Mouse (Mus musculus) embryonic facial prominence, embryonic 13.5 days (tissue): Measurements from ENCODE around the gene Borcs6. TPM values are rescaled to one million over a fixed set of nuclear protein-coding genes. Genes with fewer than 3 reads are reported as not detected.
"Not testable (repeated sequence)": the region's sequence is repeated elsewhere in the genome, so short reads cannot be mapped to it uniquely, and the experiment has no call there.

Source experiments
- ATAC-seq: fragments of 200-750 bp; cut with Nextera tagmentation; 2 replicates; pipeline ENCODE4 v1.8.0; 2017; ENCODE audit warnings: low read depth; ENCODE audit not compliant: insufficient number of reproducible peaks, insufficient read depth, low FRiP score, low TSS enrichment
- H3K27ac ChIP-seq: fragments of 300-500 bp; sonication (generic); 2 replicates; pipeline ENCODE4 v1.5.1; 2015; ENCODE audit warnings: moderate library complexity, mild to moderate bottlenecking, inconsistent platforms
- H3K27me3 ChIP-seq: fragments of 300-500 bp; sonication (generic); 2 replicates; pipeline ENCODE4 v1.6.1; 2015; ENCODE audit warnings: mild to moderate bottlenecking, inconsistent platforms
- H3K36me3 ChIP-seq: fragments of 300-500 bp; sonication (generic); 2 replicates; pipeline ENCODE4 v1.6.1; 2015; ENCODE audit warnings: mild to moderate bottlenecking, inconsistent platforms
- H3K4me1 ChIP-seq: fragments of 300-500 bp; sonication (generic); 2 replicates; pipeline ENCODE4 v1.6.1; 2015; ENCODE audit warnings: inconsistent platforms
- H3K4me2 ChIP-seq: fragments of 300-500 bp; sonication (generic); 2 replicates; pipeline ENCODE4 v1.6.1; 2015; ENCODE audit warnings: moderate library complexity, mild to moderate bottlenecking, inconsistent platforms
- H3K4me3 ChIP-seq: fragments of 300-500 bp; sonication (generic); 2 replicates; pipeline ENCODE4 v1.5.1; 2015; ENCODE audit warnings: mild to moderate bottlenecking, inconsistent platforms
- H3K9ac ChIP-seq: fragments of 300-500 bp; sonication (generic); 2 replicates; pipeline ENCODE4 v1.6.1; 2015; ENCODE audit warnings: mild to moderate bottlenecking, inconsistent platforms
- H3K9me3 ChIP-seq: fragments of 300-500 bp; sonication (generic); 2 replicates; pipeline ENCODE4 v1.6.1; 2016; ENCODE audit warnings: inconsistent platforms
- WGBS: fragments of 180-500 bp; shearing (Covaris S2); methylation state at CpG from one replicate; pipeline ENCODE4 v1.1.7; 2015; ENCODE audit warnings: mixed read lengths; 5-methylcytosine and 5-hydroxymethylcytosine counted together
- polyA plus RNA-seq: library from polyadenylated mRNA; unstranded; fragments of >200 nt; fragmentation: Nextera tagmentation; extraction: Ambion mirVana; gene quantifications from 2 replicates; pipeline ENCODE4 v1.2.1, GENCODE M21; 2015

The Borcs6 gene
- polyA plus RNA-seq, 1 experiment from 2014 or later = 10.3 TPM

DNA sequence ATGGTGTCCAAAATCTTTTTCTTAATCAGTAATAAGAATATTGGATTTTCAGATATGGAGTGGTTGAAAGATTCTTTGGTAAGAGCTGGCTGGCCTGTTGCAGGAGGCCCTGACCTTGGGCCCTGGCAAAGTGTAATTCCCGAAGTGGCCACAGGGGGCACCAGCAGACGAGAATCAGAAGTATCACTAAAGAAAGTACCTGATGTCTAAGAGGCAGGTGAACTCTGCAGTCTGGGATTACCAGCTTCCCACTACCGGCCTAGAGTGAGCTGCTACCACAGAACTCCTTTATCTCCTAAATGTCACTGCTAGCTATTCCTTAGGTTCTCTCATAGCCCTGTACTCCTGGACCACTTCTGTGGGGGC is 32.9 kb downstream of the Borcs6 start:
- H3K4me1 ChIP-seq = peaks cover 55% of the 10 kb centered on the region
- 4% methylated on average over 3 of the region's 3 CpGs for WGBS

DNA sequence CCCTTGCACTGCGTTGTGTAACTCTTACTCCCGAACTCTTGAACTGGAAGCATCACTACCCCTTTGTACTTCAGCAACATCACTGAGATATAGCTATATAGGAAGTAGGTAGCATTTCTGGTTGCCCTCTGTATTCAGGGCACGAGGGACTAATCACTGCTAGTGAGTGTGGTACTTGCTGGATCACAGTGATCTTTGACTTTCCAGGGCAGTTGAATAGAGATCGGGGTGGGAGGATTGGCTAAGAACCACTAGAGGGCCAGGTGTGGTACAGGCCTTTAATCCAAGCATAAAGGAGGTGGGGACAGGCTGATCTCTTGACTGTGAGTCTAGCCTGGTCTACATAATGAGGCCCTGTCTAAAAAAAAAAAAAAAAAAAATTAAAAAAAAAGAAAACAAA is 33.4 kb downstream of the Borcs6 start:
- peaks cover 55% of the 10 kb centered on the region for H3K4me1 ChIP-seq
- no peak for ATAC-seq
- H3K27me3 ChIP-seq = no peaks in the 10 kb centered on the region
- peaks cover 37% of the 10 kb centered on the region for H3K36me3 ChIP-seq
- H3K9ac ChIP-seq = no peak overlapping the region
- no peak overlapping the region for H3K27ac ChIP-seq
- 87% methylated on average over 4 of the region's 4 CpGs for WGBS
- H3K4me3 ChIP-seq = 0 out of 2 replicates have a peak overlapping the region, but pooled peaks have one; percentile 1
- no peaks in the 10 kb centered on the region for H3K9me3 ChIP-seq
- H3K4me2 ChIP-seq = no peak overlapping the region

More for the DNA sequence above, 32.9 kb downstream of the Borcs6 start:
- H3K27ac ChIP-seq = no peak overlapping the region
- no peaks in the 10 kb centered on the region for H3K9me3 ChIP-seq
- H3K27me3 ChIP-seq = no peaks in the 10 kb centered on the region
- peaks cover 37% of the 10 kb centered on the region for H3K36me3 ChIP-seq
- 0 out of 2 replicates have a peak overlapping the region, but pooled peaks have one; percentile 1 for H3K4me3 ChIP-seq
- 0 out of 2 replicates have a peak overlapping the region, but pooled peaks have one; percentile 9 for H3K4me2 ChIP-seq
- ATAC-seq = no peak
- no peak overlapping the region for H3K9ac ChIP-seq

DNA sequence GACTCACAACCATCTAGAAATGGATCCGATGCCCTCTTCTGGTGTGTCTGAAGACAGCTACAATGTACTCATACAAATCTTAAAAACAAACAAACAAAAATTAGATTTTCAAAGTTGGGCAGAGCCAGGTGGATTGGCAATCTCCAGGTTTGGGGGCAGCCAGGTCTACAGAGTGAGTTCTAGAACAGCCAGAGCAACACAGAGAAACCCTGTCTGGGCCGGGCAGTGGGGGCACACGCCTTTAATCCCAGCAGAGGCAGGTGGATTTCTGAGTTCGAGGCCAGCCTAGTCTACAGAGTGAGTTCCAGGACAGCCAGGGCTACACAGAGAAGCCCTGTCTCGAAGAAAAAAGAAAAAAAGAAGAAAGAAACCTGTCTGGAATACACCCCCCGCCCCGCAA is 34.3 kb downstream of the Borcs6 start:
- H3K9ac ChIP-seq, H3K27me3 ChIP-seq, H3K4me2 ChIP-seq, H3K4me3 ChIP-seq, H3K9me3 ChIP-seq, ATAC-seq: not testable (repeated sequence)
- peak overlapping the region; percentile 88 for H3K27ac ChIP-seq
- H3K4me1 ChIP-seq = peaks cover 61% of the 10 kb centered on the region
- peaks cover 37% of the 10 kb centered on the region for H3K36me3 ChIP-seq
- 88% methylated on average over 7 of the region's 7 CpGs for WGBS

DNA sequence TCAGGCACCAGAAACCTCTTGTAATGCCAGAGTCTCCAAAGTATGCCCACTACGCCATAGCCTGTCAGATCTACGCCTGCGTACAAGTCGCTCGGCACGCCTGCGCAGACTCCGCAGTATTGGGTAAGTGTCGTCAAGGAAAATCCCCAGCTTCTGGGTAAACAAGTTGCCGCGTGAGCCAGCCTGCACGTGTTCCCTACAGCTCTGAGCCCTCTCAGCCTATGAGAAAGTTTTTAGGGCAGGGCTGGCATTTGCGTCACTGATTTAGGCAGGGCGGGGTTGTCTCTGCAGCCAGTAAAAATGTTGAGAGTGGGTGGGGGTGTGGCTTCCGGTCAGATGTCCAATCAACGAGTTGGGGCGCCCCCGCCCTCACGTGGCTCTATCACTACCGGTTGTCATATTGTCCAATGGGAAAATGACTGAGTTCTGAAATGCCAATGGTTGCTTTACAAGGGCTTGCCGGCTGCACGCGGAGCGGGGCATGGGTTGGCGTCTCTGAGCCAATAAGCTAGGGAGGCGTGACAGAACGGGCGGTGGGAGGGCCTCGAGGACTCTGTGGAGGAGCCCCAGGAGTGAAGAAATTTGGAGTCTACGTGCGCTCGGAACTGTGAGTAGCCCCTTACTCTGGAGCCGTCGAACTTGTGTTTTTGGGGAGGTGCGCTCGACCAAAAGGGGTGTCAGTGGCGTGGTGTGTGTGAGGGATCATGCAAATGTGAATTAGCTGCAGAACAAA is 35.3 kb downstream of the Borcs6 start, which contains the start of gene Per1:
Gene Per1 (plus strand): TSS at position 521 of the 733 bp plus-strand sequence.
- peak within 1 kb of the TSS; percentile 81 for H3K9ac ChIP-seq
- peaks cover 59% of the 10 kb centered on the region for H3K4me1 ChIP-seq
- H3K27me3 ChIP-seq = no peaks in the 10 kb centered on the region
- H3K4me2 ChIP-seq = peak within 1 kb of the TSS; percentile 98
- H3K27ac ChIP-seq = peak within 1 kb of the TSS; percentile 94
- peak; percentile 91 for ATAC-seq
- H3K4me3 ChIP-seq = peak within 1 kb of the TSS; percentile 67
- WGBS = under 1% methylated on average over 37 of the region's 37 CpGs
- H3K9me3 ChIP-seq = no peaks in the 10 kb centered on the region
- H3K36me3 ChIP-seq = peaks cover 31% of the 10 kb centered on the region

DNA sequence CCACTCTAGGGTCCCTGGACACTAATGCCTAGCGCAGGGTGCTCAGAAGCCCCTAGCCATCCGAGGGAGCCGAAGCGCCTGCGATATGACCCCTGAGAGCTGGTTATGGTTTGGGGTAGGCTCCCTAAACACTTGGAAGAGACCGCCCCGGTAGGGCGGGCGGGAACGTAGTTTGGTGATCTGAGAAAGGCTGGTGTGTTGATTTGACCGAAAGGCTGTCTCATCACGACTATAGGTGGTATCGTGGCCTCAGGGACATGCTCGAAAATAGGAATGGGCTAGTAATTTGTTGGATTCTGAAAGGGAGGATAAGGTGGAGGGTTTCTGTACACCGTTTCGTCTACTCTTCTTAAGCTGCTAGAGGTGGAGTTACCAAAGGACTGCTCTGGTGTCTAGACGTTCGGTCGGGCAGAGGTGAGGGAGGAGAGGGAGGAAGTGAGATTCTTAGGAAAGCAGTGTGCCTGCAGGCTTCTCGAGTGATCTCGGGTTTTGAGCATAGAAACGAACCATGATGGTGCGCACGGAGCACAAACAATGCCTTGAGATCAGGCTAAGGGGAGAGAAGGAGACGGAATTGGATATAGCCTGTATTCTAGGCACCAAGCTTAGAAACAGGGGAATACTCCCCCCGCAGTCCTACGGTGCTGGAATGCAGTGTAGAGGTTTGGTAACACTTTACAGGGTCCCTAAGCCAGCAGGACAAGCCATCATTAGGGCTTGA is 36.2 kb downstream of the Borcs6 start:
- ATAC-seq = no peak
- Histone ChIP-seq H3K4me1 (peaks cover 59% of the 10 kb centered on the region), H3K4me2 (peak overlapping the region; percentile 98), H3K4me3 (peak overlapping the region; percentile 67), H3K27me3 (no peaks in the 10 kb centered on the region), H3K9me3 (no peaks in the 10 kb centered on the region), H3K36me3 (peaks cover 26% of the 10 kb centered on the region), H3K27ac (peak overlapping the region; percentile 94), H3K9ac (peak overlapping the region; percentile 81)
- WGBS = 1% methylated on average over 27 of the region's 27 CpGs

DNA sequence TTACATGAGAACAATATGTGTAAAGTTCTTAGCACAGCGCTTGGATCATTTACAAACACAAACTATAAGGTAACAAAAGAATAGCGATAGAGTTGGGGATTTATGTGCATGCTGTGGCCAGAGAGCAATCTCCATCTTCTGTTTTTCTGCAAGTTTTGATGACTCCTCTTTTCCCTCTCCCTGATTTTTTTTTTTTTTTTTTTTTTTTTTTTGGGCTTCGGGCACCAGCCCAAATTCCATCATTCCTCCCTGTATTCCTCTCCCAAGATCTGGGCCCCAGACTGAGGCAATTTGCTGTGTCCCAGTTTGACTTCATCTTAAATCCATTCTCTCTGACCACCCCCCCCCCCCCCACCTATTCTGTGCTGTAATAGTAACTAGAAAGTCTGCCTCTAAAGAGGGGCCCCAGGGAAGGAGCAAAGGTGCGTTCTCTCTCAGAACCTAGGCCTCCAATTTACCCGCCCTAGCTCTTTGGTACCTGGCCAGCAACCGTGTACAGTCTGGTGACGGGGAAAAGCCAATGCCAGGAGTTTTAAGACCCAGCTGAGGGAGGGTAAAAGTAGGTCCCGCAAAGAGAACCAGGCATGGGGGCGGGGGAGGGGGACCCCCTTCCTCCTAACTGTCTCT is 37.0 kb downstream of the Borcs6 start:
- ATAC-seq = peak; percentile 22; the same call in 1 of the 2 replicates
- Histone ChIP-seq H3K27ac (peak overlapping the region; percentile 94), H3K4me3 (peak overlapping the region; percentile 67), H3K36me3 (peaks cover 26% of the 10 kb centered on the region), H3K9ac (peak overlapping the region; percentile 81), H3K9me3 (no peaks in the 10 kb centered on the region), H3K4me2 (peak overlapping the region; percentile 98), H3K4me1 (peaks cover 58% of the 10 kb centered on the region), H3K27me3 (no peaks in the 10 kb centered on the region)
- WGBS = 10% methylated on average over 9 of the region's 9 CpGs

DNA sequence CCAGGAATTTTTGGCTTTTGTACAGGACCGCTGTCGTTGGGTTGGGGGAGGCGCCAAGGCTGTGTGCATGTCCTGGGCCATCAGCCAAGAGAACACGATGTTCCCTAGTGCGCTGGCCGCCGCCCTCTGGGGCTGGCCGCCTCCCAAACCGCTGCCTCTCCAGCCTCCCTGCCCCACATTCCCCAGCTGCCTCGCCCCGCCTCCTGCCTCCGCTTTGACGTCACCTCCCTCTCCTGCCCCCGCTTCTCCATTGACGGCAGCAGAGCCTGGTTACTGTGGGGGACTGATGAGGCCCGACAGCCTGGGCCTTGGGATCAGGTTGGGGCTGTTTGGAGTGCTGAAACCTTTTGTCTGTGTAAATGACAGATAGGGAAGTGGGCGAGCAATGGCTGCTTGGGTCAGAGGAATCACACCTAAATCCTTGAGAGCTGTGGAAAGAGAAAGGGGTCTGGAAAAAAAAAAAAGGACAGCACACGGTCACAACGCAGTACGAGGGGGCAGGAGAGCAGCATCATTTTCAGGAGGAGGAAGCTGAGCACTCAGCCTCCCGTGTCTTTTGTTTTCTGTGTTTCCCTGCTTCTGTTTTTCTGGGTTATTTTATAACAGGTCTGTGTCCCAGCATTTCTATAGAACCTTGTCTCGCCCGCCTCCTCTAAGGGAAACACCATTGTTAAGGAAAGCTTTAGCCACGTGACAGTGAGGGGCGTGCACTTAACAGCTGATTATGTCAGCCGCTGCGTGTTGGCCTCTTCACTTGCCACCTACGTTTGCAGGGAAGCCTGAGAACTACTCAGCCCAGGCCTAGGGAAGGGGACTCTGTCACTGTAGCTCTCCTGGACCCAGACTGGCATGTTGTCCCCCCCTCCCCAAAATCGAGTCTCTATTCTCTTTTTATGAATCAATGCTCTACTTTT is 37.7 kb downstream of the Borcs6 start:
- H3K27ac ChIP-seq = peak overlapping the region; percentile 94
- 3% methylated on average over 29 of the region's 29 CpGs for WGBS
- peak; percentile 63 for ATAC-seq

DNA sequence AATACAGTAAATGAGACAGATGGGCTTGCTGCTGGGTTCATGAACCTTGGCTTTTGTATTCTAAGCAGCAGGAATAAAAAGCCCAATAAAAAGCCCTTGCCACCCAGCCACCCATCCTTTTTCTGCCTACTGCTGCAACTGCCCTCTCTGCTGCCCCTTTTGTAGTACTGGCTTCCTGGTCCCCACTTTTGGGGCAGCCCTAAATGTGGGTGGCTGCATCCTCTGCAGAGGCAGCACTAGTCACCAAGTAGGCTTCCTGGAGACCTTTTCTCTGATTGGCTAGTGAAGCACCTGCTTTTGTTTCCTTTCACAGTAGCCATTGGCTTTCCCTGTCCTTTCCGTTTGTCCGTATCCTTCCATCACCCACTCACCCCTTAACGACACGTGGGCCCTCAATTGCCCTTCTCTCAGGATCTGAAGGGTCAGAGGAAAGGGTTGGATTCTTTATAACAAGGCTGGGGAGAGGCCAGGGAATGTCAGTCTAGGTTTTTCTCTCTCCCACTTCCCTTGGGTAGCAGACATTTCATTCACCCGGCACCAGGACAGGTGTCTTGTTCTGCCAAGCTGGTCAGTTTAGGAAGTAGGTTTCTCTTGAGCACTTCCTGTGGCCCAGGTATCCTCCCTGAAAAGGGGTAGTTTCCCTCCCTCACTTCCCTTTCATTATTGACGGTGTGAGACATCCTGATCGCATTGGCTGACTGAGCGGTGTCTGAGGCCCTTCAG is 38.7 kb downstream of the Borcs6 start:
- Histone ChIP-seq H3K9me3 (no peaks in the 10 kb centered on the region), H3K9ac (peak overlapping the region; percentile 78), H3K27me3 (no peaks in the 10 kb centered on the region), H3K4me3 (peak overlapping the region; percentile 58), H3K4me2 (peak overlapping the region; percentile 98), H3K4me1 (peaks cover 54% of the 10 kb centered on the region), H3K27ac (peak overlapping the region; percentile 94), H3K36me3 (peaks cover 28% of the 10 kb centered on the region)
- no peak for ATAC-seq
- WGBS = 25% methylated on average over 8 of the region's 8 CpGs

More for the DNA sequence above, 37.7 kb downstream of the Borcs6 start:
- Histone ChIP-seq H3K4me3 (peak overlapping the region; percentile 67), H3K4me1 (peaks cover 54% of the 10 kb centered on the region), H3K4me2 (peak overlapping the region; percentile 98), H3K36me3 (peaks cover 26% of the 10 kb centered on the region), H3K9ac (peak overlapping the region; percentile 78), H3K9me3 (no peaks in the 10 kb centered on the region), H3K27me3 (no peaks in the 10 kb centered on the region)

DNA sequence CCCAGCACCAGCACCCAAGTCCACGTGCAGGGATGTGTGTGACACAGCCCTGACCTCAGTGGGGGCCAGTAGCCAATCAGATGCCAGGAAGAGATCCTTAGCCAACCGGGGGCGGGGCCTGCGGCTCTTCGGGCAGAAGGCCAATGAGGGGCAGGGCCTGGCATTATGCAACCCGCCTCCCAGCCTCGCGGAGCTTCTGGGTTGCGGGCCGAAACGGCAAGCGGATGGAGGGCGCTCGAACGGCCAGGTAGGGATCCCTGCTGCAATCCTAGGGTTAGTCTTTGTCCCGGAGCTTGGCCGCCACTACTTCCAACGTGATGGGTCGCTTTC is 39.2 kb downstream of the Borcs6 start:
- peak overlapping the region; percentile 58 for H3K4me3 ChIP-seq
- no peaks in the 10 kb centered on the region for H3K9me3 ChIP-seq
- under 1% methylated on average over 19 of the region's 19 CpGs for WGBS
- H3K9ac ChIP-seq = peak overlapping the region; percentile 78
- peaks cover 33% of the 10 kb centered on the region for H3K36me3 ChIP-seq
- H3K4me1 ChIP-seq = peaks cover 54% of the 10 kb centered on the region
- H3K4me2 ChIP-seq = peak overlapping the region; percentile 98
- no peak for ATAC-seq
- H3K27ac ChIP-seq = peak overlapping the region; percentile 94
- no peaks in the 10 kb centered on the region for H3K27me3 ChIP-seq

DNA sequence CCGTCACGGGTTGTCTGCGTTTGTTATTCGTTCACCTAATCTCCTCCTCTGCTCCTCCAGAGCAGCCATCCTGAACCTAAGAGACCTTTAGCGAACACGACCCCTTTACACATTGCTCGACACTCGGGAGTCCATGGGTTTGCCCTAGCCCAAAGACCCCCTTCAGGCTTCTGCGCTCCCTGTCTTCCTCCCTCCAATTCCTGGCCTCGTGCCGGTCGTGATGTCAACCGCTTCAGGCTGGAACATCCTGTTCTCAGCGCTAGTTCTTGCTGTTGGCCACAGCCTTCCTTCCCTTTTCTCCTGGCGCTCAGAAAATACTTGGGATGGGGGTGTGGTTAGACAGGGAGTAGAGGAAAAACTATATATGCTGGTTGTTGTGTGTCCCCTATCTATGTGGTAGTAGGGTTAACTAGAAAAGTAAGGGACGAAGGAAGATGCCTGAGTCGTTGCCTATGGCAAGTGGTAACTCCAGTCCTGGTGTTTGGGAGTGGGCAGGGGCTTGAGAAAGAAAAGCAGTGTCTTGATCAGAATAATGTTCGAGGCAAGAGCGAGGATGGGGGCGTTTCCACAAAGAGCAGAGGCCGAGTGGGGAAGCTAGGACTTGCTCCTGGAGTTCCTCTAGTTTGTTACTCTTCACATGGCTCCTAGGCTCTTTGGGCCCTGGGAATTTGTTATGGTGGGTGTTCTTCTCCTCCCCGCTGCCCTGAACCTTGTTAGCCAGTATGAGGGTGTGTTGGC is 39.8 kb downstream of the Borcs6 start:
- under 1% methylated on average over 22 of the region's 22 CpGs for WGBS
- H3K9me3 ChIP-seq = no peaks in the 10 kb centered on the region
- H3K27me3 ChIP-seq = no peaks in the 10 kb centered on the region
- peaks cover 39% of the 10 kb centered on the region for H3K36me3 ChIP-seq
- peak overlapping the region; percentile 94 for H3K27ac ChIP-seq
- peaks cover 48% of the 10 kb centered on the region for H3K4me1 ChIP-seq
- H3K4me3 ChIP-seq = peak overlapping the region; percentile 58
- no peak for ATAC-seq
- H3K9ac ChIP-seq = peak overlapping the region; percentile 78
- H3K4me2 ChIP-seq = peak overlapping the region; percentile 98
